Mouse (Mus musculus) heart, postnatal 10 days (tissue): ENCODE results near the gene Mt2. TPM values are rescaled to one million over a fixed set of nuclear protein-coding genes. Genes with fewer than 3 reads are reported as not detected.
"Not testable (repeated sequence)": the region's sequence is repeated elsewhere in the genome, so short reads cannot be mapped to it uniquely, and the experiment has no call there.

Experiments
- DNase-seq, 2 experiments: peaks; one replicate each; pipeline ENCODE4 v3.0.0; 2021
- intact Hi-C: fragments of 180-260 bp; cut with DNase I; formaldehyde crosslinking; loops from one replicate; pipeline ENCODE4 v1.15.1; 2025
- total RNA-seq, 2 experiments: library from RNA; stranded (reverse); gene quantifications; 2 replicates each; pipeline ENCODE4 v1.2.3; 2021

Mt2 gene
- 10 to 100 TPM in 1 of 2 experiments, 1 to 10 TPM in 1; 9.4 to 87.4 TPM for total RNA-seq

- peak; percentile 73 to 81 for DNase-seq
- intact Hi-C loops = no loop called here
Measured at GRCm38 (mm10) chr8:94172075-94172808, at the start of gene Mt2. TSS of gene Mt2 (plus strand) at chr8:94172664.

GRCm38 (mm10) chr8:94122711-94123468 lies 49.6 kb upstream of the Mt2 start:
- no peak for DNase-seq
- intact Hi-C loops = no loop called here

- intact Hi-C loops = no loop called here
- DNase-seq = no peak
Measured at GRCm38 (mm10) chr8:94127711-94128110, 44.8 kb upstream of the Mt2 start.

GRCm38 (mm10) chr8:94129133-94129789 lies 43.2 kb upstream of the Mt2 start:
- no peak for DNase-seq
- intact Hi-C loops = no loop called here

- intact Hi-C loops = no loop called here
- no peak for DNase-seq
Measured at GRCm38 (mm10) chr8:94130126-94130525, 42.3 kb upstream of the Mt2 start.

GRCm38 (mm10) chr8:94132096-94132495 lies 40.4 kb upstream of the Mt2 start:
- intact Hi-C loops = no loop called here
- DNase-seq = no peak

- intact Hi-C loops = not testable (repeated sequence)
- peak in 1 of 2 experiments; percentile 10 for DNase-seq
Measured at GRCm38 (mm10) chr8:94134601-94135000, 37.9 kb upstream of the Mt2 start.

- intact Hi-C loops = no loop called here
- DNase-seq = no peak
Measured at GRCm38 (mm10) chr8:94135556-94135955, 36.9 kb upstream of the Mt2 start.

GRCm38 (mm10) chr8:94136192-94136591 lies 36.3 kb upstream of the Mt2 start:
- intact Hi-C loops = no loop called here
- DNase-seq = no peak

- DNase-seq = no peak
- intact Hi-C loops = no loop called here
Measured at GRCm38 (mm10) chr8:94136933-94137332, 35.5 kb upstream of the Mt2 start, which contains the start of gene Mt4. TSS of gene Mt4 (plus strand) at chr8:94137197.

- no peak for DNase-seq
- intact Hi-C loops = no loop called here
Measured at GRCm38 (mm10) chr8:94140266-94140795, 32.1 kb upstream of the Mt2 start.

- DNase-seq = no peak
- intact Hi-C loops = no loop called here
Measured at GRCm38 (mm10) chr8:94148236-94148635, 24.2 kb upstream of the Mt2 start.

- no peak for DNase-seq
- intact Hi-C loops = no loop called here
Measured at GRCm38 (mm10) chr8:94150925-94151324, 21.5 kb upstream of the Mt2 start.

GRCm38 (mm10) chr8:94152513-94153300 lies 19.8 kb upstream of the Mt2 start, which contains the start of gene Mt3:
TSS of gene Mt3 (plus strand) at chr8:94152607.
- DNase-seq = peak; percentile 55 to 63
- intact Hi-C loops = no loop called here

GRCm38 (mm10) chr8:94153451-94153850 lies 19.0 kb upstream of the Mt2 start:
- intact Hi-C loops = no loop called here
- DNase-seq = no peak

- intact Hi-C loops = no loop called here
- no peak for DNase-seq
Measured at GRCm38 (mm10) chr8:94154537-94154936, 17.9 kb upstream of the Mt2 start.

- DNase-seq = peak; percentile 37 to 45
- intact Hi-C loops = no loop called here
Measured at GRCm38 (mm10) chr8:94156092-94156491, 16.4 kb upstream of the Mt2 start.

- intact Hi-C loops, DNase-seq: not testable (repeated sequence)
Measured at GRCm38 (mm10) chr8:94165772-94166171, 6.7 kb upstream of the Mt2 start.

GRCm38 (mm10) chr8:94167244-94167643 lies 5.2 kb upstream of the Mt2 start:
- DNase-seq = peak; percentile 91 to 95
- intact Hi-C loops = loop anchor here (1.0 kb wide), 2 partner anchors 19 to 32 kb away; no protein-coding TSS in a partner anchor

- intact Hi-C loops = no loop called here
- DNase-seq = no peak
Measured at GRCm38 (mm10) chr8:94169547-94169946, 2.9 kb upstream of the Mt2 start.
